Mouse (Mus musculus): ENCODE results near the gene Fahd1. TPM values are rescaled to one million over a fixed set of nuclear protein-coding genes. Genes with fewer than 3 reads are reported as not detected.

Fahd1 gene
- polyA plus RNA-seq, 1 experiment = 21.8 TPM

- H3K27ac ChIP-seq (ENCODE audit: insufficient read depth, low read length) = no peak overlapping the region
- H3K4me1 ChIP-seq (ENCODE audit: control insufficient read depth, insufficient read depth, low read length) = peaks cover 8% of the 10 kb centered on the region
- H3K4me3 ChIP-seq (ENCODE audit: insufficient read depth, low read length) = peak overlapping the region; percentile 72
- TF ChIP-seq CTCF (IDR thresholded peaks at IDR 0.05; ENCODE audit: extremely low read depth, insufficient read depth, low read length) = no peak
- TF ChIP-seq POLR2A (IDR thresholded peaks at IDR 0.05; ENCODE audit: extremely low read depth, insufficient read depth, low read length) = no peak
These were observed 1.4 kb upstream of the Fahd1 start for GRCm38 (mm10) chr17:24851381-24852125.

GRCm38 (mm10) chr17:24850773-24851127 is 586 bp upstream of the Fahd1 start:
- TF ChIP-seq CTCF (IDR thresholded peaks at IDR 0.05; ENCODE audit: extremely low read depth, insufficient read depth, low read length) (no peak), POLR2A (IDR thresholded peaks at IDR 0.05; ENCODE audit: extremely low read depth, insufficient read depth, low read length) (no peak)

GRCm38 (mm10) chr17:24849733-24850064 is 465 bp downstream of the Fahd1 start:
- H3K4me3 ChIP-seq (ENCODE audit: insufficient read depth, low read length) = peak overlapping the region; percentile 72
- peaks cover 8% of the 10 kb centered on the region for H3K4me1 ChIP-seq (ENCODE audit: control insufficient read depth, insufficient read depth, low read length)
- no peak for TF ChIP-seq CTCF (IDR thresholded peaks at IDR 0.05; ENCODE audit: extremely low read depth, insufficient read depth, low read length)
- TF ChIP-seq POLR2A (IDR thresholded peaks at IDR 0.05; ENCODE audit: extremely low read depth, insufficient read depth, low read length) = peak; percentile 54
- peak overlapping the region; percentile 96 for H3K27ac ChIP-seq (ENCODE audit: insufficient read depth, low read length)

More at GRCm38 (mm10) chr17:24850773-24851127, 586 bp upstream of the Fahd1 start:
- peaks cover 8% of the 10 kb centered on the region for H3K4me1 ChIP-seq (ENCODE audit: control insufficient read depth, insufficient read depth, low read length)
- peak overlapping the region; percentile 72 for H3K4me3 ChIP-seq (ENCODE audit: insufficient read depth, low read length)
- H3K27ac ChIP-seq (ENCODE audit: insufficient read depth, low read length) = 0 out of 2 replicates have a peak overlapping the region, but pooled peaks have one; percentile 11

- Histone ChIP-seq H3K4me1 (ENCODE audit: control insufficient read depth, insufficient read depth, low read length) (peaks cover 8% of the 10 kb centered on the region), H3K27ac (ENCODE audit: insufficient read depth, low read length) (no peak overlapping the region), H3K4me3 (ENCODE audit: insufficient read depth, low read length) (no peak overlapping the region)
- no peak for TF ChIP-seq POLR2A (IDR thresholded peaks at IDR 0.05; ENCODE audit: extremely low read depth, insufficient read depth, low read length)
- no peak for TF ChIP-seq CTCF (IDR thresholded peaks at IDR 0.05; ENCODE audit: extremely low read depth, insufficient read depth, low read length)
These were observed 1.5 kb downstream of the Fahd1 start for GRCm38 (mm10) chr17:24848600-24849031.

GRCm38 (mm10) chr17:24847386-24847785 is 2.8 kb downstream of the Fahd1 start:
- no peak for TF ChIP-seq POLR2A (IDR thresholded peaks at IDR 0.05; ENCODE audit: extremely low read depth, insufficient read depth, low read length)
- TF ChIP-seq CTCF (IDR thresholded peaks at IDR 0.05; ENCODE audit: extremely low read depth, insufficient read depth, low read length) = no peak

GRCm38 (mm10) chr17:24844525-24844924 is 5.6 kb downstream of the Fahd1 start:
- Histone ChIP-seq H3K4me3 (ENCODE audit: insufficient read depth, low read length) (no peak overlapping the region), H3K27ac (ENCODE audit: insufficient read depth, low read length) (no peak overlapping the region), H3K4me1 (ENCODE audit: control insufficient read depth, insufficient read depth, low read length) (peaks cover 5% of the 10 kb centered on the region)
- no peak for TF ChIP-seq POLR2A (IDR thresholded peaks at IDR 0.05; ENCODE audit: extremely low read depth, insufficient read depth, low read length)
- no peak for TF ChIP-seq CTCF (IDR thresholded peaks at IDR 0.05; ENCODE audit: extremely low read depth, insufficient read depth, low read length)

More at GRCm38 (mm10) chr17:24847386-24847785, 2.8 kb downstream of the Fahd1 start:
- Histone ChIP-seq H3K27ac (ENCODE audit: insufficient read depth, low read length) (no peak overlapping the region), H3K4me1 (ENCODE audit: control insufficient read depth, insufficient read depth, low read length) (peaks cover 8% of the 10 kb centered on the region), H3K4me3 (ENCODE audit: insufficient read depth, low read length) (no peak overlapping the region)

GRCm38 (mm10) chr17:24842631-24843030 is 7.5 kb downstream of the Fahd1 start:
- TF ChIP-seq CTCF (IDR thresholded peaks at IDR 0.05; ENCODE audit: extremely low read depth, insufficient read depth, low read length) (no peak), POLR2A (IDR thresholded peaks at IDR 0.05; ENCODE audit: extremely low read depth, insufficient read depth, low read length) (no peak)
- no peak overlapping the region for H3K4me3 ChIP-seq (ENCODE audit: insufficient read depth, low read length)

GRCm38 (mm10) chr17:24841133-24841532 is 9.0 kb downstream of the Fahd1 start:
- TF ChIP-seq CTCF (IDR thresholded peaks at IDR 0.05; ENCODE audit: extremely low read depth, insufficient read depth, low read length) = peak; percentile 16; the same call in 1 of the 2 replicates
- TF ChIP-seq POLR2A (IDR thresholded peaks at IDR 0.05; ENCODE audit: extremely low read depth, insufficient read depth, low read length) = no peak
- peaks cover 3% of the 10 kb centered on the region; the same call in 1 of the 2 replicates for H3K4me1 ChIP-seq (ENCODE audit: control insufficient read depth, insufficient read depth, low read length)
- H3K27ac ChIP-seq (ENCODE audit: insufficient read depth, low read length) = no peak overlapping the region

More at GRCm38 (mm10) chr17:24842631-24843030, 7.5 kb downstream of the Fahd1 start:
- peaks cover 3% of the 10 kb centered on the region; the same call in 1 of the 2 replicates for H3K4me1 ChIP-seq (ENCODE audit: control insufficient read depth, insufficient read depth, low read length)
- H3K27ac ChIP-seq (ENCODE audit: insufficient read depth, low read length) = no peak overlapping the region

GRCm38 (mm10) chr17:24840341-24840740 is 9.8 kb downstream of the Fahd1 start:
- Histone ChIP-seq H3K27ac (ENCODE audit: insufficient read depth, low read length) (no peak overlapping the region), H3K4me1 (ENCODE audit: control insufficient read depth, insufficient read depth, low read length) (peaks cover 3% of the 10 kb centered on the region; the same call in 1 of the 2 replicates), H3K4me3 (ENCODE audit: insufficient read depth, low read length) (no peak overlapping the region)
- no peak for TF ChIP-seq CTCF (IDR thresholded peaks at IDR 0.05; ENCODE audit: extremely low read depth, insufficient read depth, low read length)
- no peak for TF ChIP-seq POLR2A (IDR thresholded peaks at IDR 0.05; ENCODE audit: extremely low read depth, insufficient read depth, low read length)

More at GRCm38 (mm10) chr17:24841133-24841532, 9.0 kb downstream of the Fahd1 start:
- H3K4me3 ChIP-seq (ENCODE audit: insufficient read depth, low read length) = no peak overlapping the region

- Histone ChIP-seq H3K27ac (ENCODE audit: insufficient read depth, low read length) (no peak within 1 kb of the TSS), H3K4me1 (ENCODE audit: control insufficient read depth, insufficient read depth, low read length) (peaks cover 3% of the 10 kb centered on the region; the same call in 1 of the 2 replicates), H3K4me3 (ENCODE audit: insufficient read depth, low read length) (no peak within 1 kb of the TSS)
- TF ChIP-seq POLR2A (IDR thresholded peaks at IDR 0.05; ENCODE audit: extremely low read depth, insufficient read depth, low read length) (no peak), CTCF (IDR thresholded peaks at IDR 0.05; ENCODE audit: extremely low read depth, insufficient read depth, low read length) (no peak)
These were observed 10.3 kb downstream of the Fahd1 start, which contains the start of gene Hagh for GRCm38 (mm10) chr17:24839842-24840241. Gene Hagh (plus strand): TSS chr17:24840143.

All from cortical plate, adult 2 months (tissue).